Mouse (Mus musculus) pancreas, adult 10 weeks (tissue): ENCODE measurements around the gene Mcm9. TPM values are rescaled to one million over a fixed set of nuclear protein-coding genes. Genes with fewer than 3 reads are reported as not detected.

Experiments used
- polyA plus RNA-seq: library from polyadenylated mRNA; stranded (reverse); fragments of 350-450 nt; fragmentation: Illumina TruSeq; extraction: RNeasy Lipid Tissue Mini Kit (QIAGEN cat#74804); gene quantifications from one replicate; pipeline ENCODE4 v1.2.3, GENCODE M21; 2015; ENCODE audit warnings: low read depth, low replicate concordance; ENCODE audit not compliant: insufficient read depth

The Mcm9 gene
- polyA plus RNA-seq = 1.6 TPM

GRCm38 (mm10) chr10:53630339-53630738, at the start of gene Mcm9:
Mcm9 (minus strand) TSS chr10:53630439.

DNA sequence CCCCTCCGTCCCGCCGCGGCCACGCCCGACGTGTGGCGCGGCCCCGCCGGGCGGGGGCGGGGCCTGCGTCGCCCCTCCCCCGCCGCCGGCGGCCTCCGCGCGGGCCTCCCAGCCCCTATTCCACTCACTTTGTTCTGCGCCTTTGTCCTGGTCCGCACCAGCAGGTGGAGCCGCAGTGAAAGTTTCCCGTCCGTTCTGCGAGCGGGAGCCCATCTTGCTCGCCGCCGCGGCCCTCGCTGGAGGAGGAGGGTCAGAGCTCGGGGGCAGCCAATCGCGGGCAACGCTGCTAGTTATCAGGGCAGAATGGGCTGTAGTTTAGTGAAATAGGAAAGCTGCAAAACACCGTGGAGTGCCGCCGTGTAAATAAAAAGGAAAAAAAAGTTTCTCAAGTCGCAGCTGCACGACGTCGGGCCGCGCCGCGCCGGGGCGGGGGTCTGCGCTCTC, 33.5 kb downstream of the Mcm9 start, which contains the start of gene Asf1a:
TSS of gene Asf1a (plus strand) at position 81 of the 444 bp plus-strand sequence.

Other genes with a start within 250 kb of the Mcm9 start
- gene Asf1a, start 33.7 kb downstream of the Mcm9 start, polyA plus RNA-seq = 6.6 TPM
- 3.9 TPM for gene Fam184a, start 120.7 kb upstream of the Mcm9 start, polyA plus RNA-seq